Mouse (Mus musculus) midbrain, embryonic 14.5 days (tissue): Measurements from ENCODE around the gene Atg2a. TPM values are rescaled to one million over a fixed set of nuclear protein-coding genes. Genes with fewer than 3 reads are reported as not detected.

Experiments
- ATAC-seq: fragments of 200-750 bp; cut with Nextera tagmentation; 2 replicates; pipeline ENCODE4 v1.8.0; 2017; ENCODE audit warnings: moderate number of reproducible peaks, moderate library complexity; ENCODE audit not compliant: low FRiP score, low TSS enrichment
- DNase-seq: peaks from one replicate; pipeline ENCODE4 v3.0.0-alpha.2; 2015
- H3K27ac ChIP-seq: fragments of 300-500 bp; sonication (generic); replicated peaks from 2 replicates; pipeline ENCODE4 v1.5.1; 2014; ENCODE audit warnings: mild to moderate bottlenecking, low read depth, low read length, moderate library complexity
- H3K27me3 ChIP-seq: fragments of 300-500 bp; sonication (generic); 2 replicates; pipeline ENCODE4 v1.6.1; 2014; ENCODE audit warnings: low read length, control low read depth, mixed read lengths; ENCODE audit not compliant: control insufficient read depth, insufficient read depth
- H3K36me3 ChIP-seq: fragments of 300-500 bp; sonication (generic); 2 replicates; pipeline ENCODE4 v1.6.1; 2014; ENCODE audit warnings: low read length, control low read depth; ENCODE audit not compliant: control insufficient read depth, insufficient read depth
- H3K4me1 ChIP-seq: fragments of 300-500 bp; sonication (generic); 2 replicates; pipeline ENCODE4 v1.6.1; 2014; ENCODE audit warnings: mild to moderate bottlenecking, antibody characterized with exemption, low read length, control low read depth; ENCODE audit not compliant: control insufficient read depth, insufficient read depth
- H3K4me2 ChIP-seq: fragments of 300-500 bp; sonication (generic); 2 replicates; pipeline ENCODE4 v1.6.1; 2014; ENCODE audit warnings: mild to moderate bottlenecking, low read length, moderate library complexity
- H3K4me3 ChIP-seq: fragments of 300-500 bp; sonication (generic); replicated peaks from 2 replicates; pipeline ENCODE4 v1.5.1; 2014; ENCODE audit warnings: low read depth, low read length
- H3K9ac ChIP-seq: fragments of 300-500 bp; sonication (generic); replicated peaks from 2 replicates; pipeline ENCODE4 v1.6.1; 2014; ENCODE audit warnings: mild to moderate bottlenecking, low read length, moderate library complexity
- H3K9me3 ChIP-seq: fragments of 300-500 bp; sonication (generic); 2 replicates; pipeline ENCODE4 v1.6.1; 2016; ENCODE audit warnings: low read length, control low read depth, mixed read lengths; ENCODE audit not compliant: control insufficient read depth
- WGBS: fragments of 180-500 bp; shearing (Covaris S2); extraction: QIAGEN DNeasy Blood & Tissue Kit; methylation state at CpG from one replicate; pipeline ENCODE4 v1.1.7; 2014; 5-methylcytosine and 5-hydroxymethylcytosine counted together
- polyA plus RNA-seq: library from polyadenylated mRNA; unstranded; fragments of >200 nt; fragmentation: Nextera tagmentation; extraction: Ambion mirVana; gene quantifications from 2 replicates; pipeline ENCODE4 v1.2.1, GENCODE M21; 2014

Atg2a gene
- polyA plus RNA-seq, 1 experiment from 2014 or later: 15.4 TPM

DNA sequence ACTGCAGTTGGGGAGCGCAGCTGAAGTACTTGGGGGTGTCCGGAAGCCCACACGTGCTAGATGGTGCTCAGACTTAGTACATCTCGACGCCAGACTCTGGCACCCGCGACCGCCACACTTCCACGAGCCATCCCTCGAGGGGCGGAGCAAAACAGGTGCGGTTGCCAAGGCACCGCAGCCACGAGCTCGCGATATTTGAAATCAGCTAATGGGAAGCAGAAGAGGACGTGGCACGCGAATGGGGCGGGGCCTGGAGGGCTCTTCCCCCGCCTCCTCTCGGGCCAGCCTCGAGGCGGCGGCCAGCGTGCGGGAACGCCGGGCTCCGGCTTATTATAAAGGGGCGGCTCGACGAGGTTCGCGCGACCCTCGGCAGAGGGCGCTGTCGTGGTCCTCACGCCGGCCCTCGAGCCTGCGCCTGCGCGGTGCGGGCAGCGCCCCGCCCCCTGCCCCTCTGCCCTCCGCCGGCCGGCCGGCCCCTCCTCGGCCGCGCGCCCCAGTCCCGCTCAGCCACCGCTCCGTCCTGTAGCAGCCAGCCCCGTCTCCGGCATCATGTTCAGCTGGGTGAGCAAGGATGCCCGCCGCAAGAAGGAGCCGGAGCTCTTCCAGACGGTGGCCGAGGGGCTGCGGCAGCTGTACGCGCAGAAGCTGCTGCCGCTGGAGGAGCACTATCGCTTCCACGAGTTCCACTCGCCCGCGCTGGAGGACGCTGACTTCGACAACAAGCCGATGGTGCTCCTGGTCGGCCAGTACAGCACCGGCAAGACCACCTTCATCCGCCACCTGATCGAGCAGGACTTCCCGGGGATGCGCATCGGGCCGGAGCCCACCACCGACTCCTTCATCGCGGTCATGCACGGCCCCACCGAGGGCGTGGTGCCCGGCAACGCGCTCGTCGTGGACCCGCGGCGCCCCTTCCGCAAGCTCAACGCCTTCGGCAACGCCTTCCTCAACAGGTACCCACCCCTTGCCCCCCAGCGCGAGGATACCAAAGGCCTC is 35.3 kb downstream of the Atg2a start, which contains the start of gene Ehd1:
TSS of gene Ehd1 (plus strand) at position 300 of the 996 bp plus-strand sequence.
- H3K27me3 ChIP-seq: no peaks in the 10 kb centered on the region
- H3K4me1 ChIP-seq: peaks cover 31% of the 10 kb centered on the region
- no peaks in the 10 kb centered on the region for H3K9me3 ChIP-seq
- peaks cover 24% of the 10 kb centered on the region for H3K36me3 ChIP-seq
- peak; percentile 95 for ATAC-seq
- peak; percentile 99 for DNase-seq
- peak within 1 kb of the TSS; percentile 82 for H3K9ac ChIP-seq
- peak within 1 kb of the TSS; percentile 78 for H3K27ac ChIP-seq
- H3K4me2 ChIP-seq: peak within 1 kb of the TSS; percentile 83
- under 1% methylated on average over 101 of the region's 106 CpGs for WGBS
- peak within 1 kb of the TSS; percentile 80 for H3K4me3 ChIP-seq

- WGBS: 6% methylated on average over 10 of the region's 10 CpGs
- no peaks in the 10 kb centered on the region for H3K9me3 ChIP-seq
- peak overlapping the region; percentile 80 for H3K4me3 ChIP-seq
- peak overlapping the region; percentile 78 for H3K27ac ChIP-seq
- peaks cover 31% of the 10 kb centered on the region for H3K4me1 ChIP-seq
- H3K27me3 ChIP-seq: no peaks in the 10 kb centered on the region
- H3K9ac ChIP-seq: peak overlapping the region; percentile 82
- ATAC-seq (no peak), DNase-seq (peak; percentile 55)
- peaks cover 35% of the 10 kb centered on the region for H3K36me3 ChIP-seq
- peak overlapping the region; percentile 83 for H3K4me2 ChIP-seq
Measured at GRCm38 (mm10) chr19:6277661-6278438, 36.4 kb downstream of the Atg2a start.

- H3K36me3 ChIP-seq: peaks cover 42% of the 10 kb centered on the region
- ATAC-seq: no peak
- no peak overlapping the region for H3K27ac ChIP-seq
- peak overlapping the region; percentile 80 for H3K4me3 ChIP-seq
- peak overlapping the region; percentile 83 for H3K4me2 ChIP-seq
- H3K4me1 ChIP-seq: peaks cover 31% of the 10 kb centered on the region
- H3K9me3 ChIP-seq: no peaks in the 10 kb centered on the region
- 45% methylated on average over 6 of the region's 6 CpGs for WGBS
- peak overlapping the region; percentile 82 for H3K9ac ChIP-seq
- DNase-seq: no peak
- H3K27me3 ChIP-seq: no peaks in the 10 kb centered on the region
Measured at GRCm38 (mm10) chr19:6278439-6279073, 37.1 kb downstream of the Atg2a start.

- ATAC-seq: no peak
- H3K9ac ChIP-seq: peak overlapping the region; percentile 82; the same call in 1 of the 2 replicates
- peak overlapping the region; percentile 80; the same call in 1 of the 2 replicates for H3K4me3 ChIP-seq
- H3K36me3 ChIP-seq: peaks cover 52% of the 10 kb centered on the region
- peak overlapping the region; percentile 83 for H3K4me2 ChIP-seq
- peaks cover 31% of the 10 kb centered on the region for H3K4me1 ChIP-seq
- H3K9me3 ChIP-seq: no peaks in the 10 kb centered on the region
- DNase-seq: no peak
- 92% methylated on average over 6 of the region's 6 CpGs for WGBS
- H3K27ac ChIP-seq: no peak overlapping the region
- H3K27me3 ChIP-seq: no peaks in the 10 kb centered on the region
Measured at GRCm38 (mm10) chr19:6279481-6280144, 38.1 kb downstream of the Atg2a start.

DNA sequence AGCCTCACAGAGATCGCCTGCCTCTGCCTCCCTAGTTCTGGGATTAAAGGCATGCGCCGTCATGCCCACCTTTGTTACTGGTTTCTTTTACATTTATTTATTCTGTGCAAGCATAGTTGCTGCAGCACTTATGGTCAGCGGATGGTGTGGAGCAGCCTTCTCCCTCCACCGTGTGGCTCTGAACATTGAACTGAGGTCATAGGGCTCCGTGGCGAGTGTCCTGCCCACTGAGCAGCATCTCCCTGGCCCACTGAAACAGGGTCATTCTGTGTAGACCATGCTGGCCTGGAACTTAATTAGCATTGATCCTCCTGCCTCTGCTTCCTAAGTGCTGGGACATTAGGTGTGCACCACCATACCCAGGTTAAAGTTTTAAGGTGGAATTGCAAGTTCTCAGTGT is 39.1 kb downstream of the Atg2a start:
- DNase-seq: no peak
- no peak for ATAC-seq
- H3K36me3 ChIP-seq: peaks cover 61% of the 10 kb centered on the region
- peaks cover 28% of the 10 kb centered on the region for H3K4me1 ChIP-seq
- H3K27me3 ChIP-seq: no peaks in the 10 kb centered on the region
- no peak overlapping the region for H3K4me2 ChIP-seq
- 90% methylated on average over 7 of the region's 7 CpGs for WGBS
- no peaks in the 10 kb centered on the region for H3K9me3 ChIP-seq
- no peak overlapping the region for H3K9ac ChIP-seq
- H3K27ac ChIP-seq: no peak overlapping the region
- no peak overlapping the region for H3K4me3 ChIP-seq

DNA sequence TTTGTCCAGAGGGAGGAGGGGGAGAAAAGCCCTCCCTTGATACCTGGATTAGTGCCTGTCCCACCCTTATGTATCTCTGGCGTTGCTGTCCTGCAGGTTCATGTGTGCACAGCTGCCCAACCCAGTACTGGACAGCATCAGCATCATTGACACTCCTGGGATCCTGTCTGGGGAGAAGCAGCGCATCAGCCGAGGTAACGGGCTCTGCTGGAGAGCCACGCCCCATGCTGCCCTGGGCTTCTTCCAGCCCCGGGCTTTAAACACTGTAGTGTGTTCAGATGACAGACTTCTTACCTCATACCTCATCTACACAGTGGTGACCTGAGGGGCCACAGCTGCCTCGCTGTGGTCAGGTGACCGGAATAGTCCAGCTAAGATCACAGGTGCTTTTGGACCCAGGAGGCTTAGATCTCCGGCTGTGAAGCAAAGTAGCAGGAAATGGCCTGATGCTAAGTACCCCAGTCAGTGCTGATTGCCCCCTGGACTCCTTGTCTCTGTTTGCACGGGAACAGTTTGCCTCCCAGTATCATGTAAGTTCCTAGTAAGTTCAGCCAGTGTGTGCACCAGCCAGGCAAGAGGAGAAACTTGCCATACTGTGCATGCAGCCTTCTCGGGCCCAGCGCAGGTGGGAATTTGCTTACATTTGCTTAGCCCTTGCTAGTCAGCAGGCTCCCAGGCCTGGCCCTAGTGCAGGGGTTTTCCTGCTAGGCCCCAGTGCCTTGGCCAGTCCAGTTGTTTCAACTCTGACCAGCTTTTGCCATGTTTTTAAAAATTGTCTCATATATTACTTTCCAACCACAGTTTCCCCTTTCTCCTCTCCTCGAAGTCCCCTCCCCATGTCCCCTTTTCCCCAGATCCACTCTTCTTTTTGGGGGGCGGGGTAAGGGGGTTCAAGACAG is 39.9 kb downstream of the Atg2a start:
- H3K9ac ChIP-seq: no peak overlapping the region

DNA sequence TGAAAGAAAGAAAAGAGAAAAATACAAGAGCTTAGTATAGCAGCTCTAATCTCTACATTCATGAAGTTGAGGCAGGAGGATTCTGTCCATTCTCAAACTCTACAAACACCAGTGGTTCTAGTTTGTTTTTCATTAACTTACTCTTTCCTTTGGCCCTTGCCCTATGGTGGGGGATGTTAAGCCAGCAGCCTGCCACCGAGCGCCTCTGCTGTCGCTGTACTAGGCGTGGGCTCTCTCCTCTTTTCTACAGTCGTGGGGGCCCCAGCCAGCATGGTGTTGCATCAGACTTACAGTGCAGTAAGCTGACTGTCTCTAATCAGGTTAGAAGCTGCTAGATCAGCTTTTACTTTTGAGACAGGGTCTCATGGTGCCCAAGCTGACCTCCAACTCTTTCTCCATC is 41.5 kb downstream of the Atg2a start:
- no peaks in the 10 kb centered on the region for H3K27me3 ChIP-seq
- H3K4me1 ChIP-seq: peaks cover 21% of the 10 kb centered on the region
- ATAC-seq (no peak), DNase-seq (no peak)
- H3K4me3 ChIP-seq: no peak overlapping the region
- H3K36me3 ChIP-seq: peaks cover 80% of the 10 kb centered on the region
- H3K27ac ChIP-seq: no peak overlapping the region
- H3K4me2 ChIP-seq: no peak overlapping the region
- no peak overlapping the region for H3K9ac ChIP-seq
- WGBS: 91% methylated on average over 5 of the region's 5 CpGs
- no peaks in the 10 kb centered on the region for H3K9me3 ChIP-seq

More for the DNA sequence above, 39.9 kb downstream of the Atg2a start:
- no peak for ATAC-seq
- DNase-seq: no peak
- Histone ChIP-seq H3K9me3 (no peaks in the 10 kb centered on the region), H3K27ac (no peak overlapping the region), H3K4me3 (no peak overlapping the region), H3K27me3 (no peaks in the 10 kb centered on the region), H3K4me1 (peaks cover 24% of the 10 kb centered on the region), H3K36me3 (peaks cover 69% of the 10 kb centered on the region), H3K4me2 (no peak overlapping the region)
- WGBS: 90% methylated on average over 14 of the region's 14 CpGs
